Mouse (Mus musculus) thymus, postnatal 4 days (tissue): ENCODE data around the gene Crcp.

Experiments
- DNase-seq: peaks from one replicate; pipeline ENCODE4 v3.0.0; 2021

Crcp gene

DNA sequence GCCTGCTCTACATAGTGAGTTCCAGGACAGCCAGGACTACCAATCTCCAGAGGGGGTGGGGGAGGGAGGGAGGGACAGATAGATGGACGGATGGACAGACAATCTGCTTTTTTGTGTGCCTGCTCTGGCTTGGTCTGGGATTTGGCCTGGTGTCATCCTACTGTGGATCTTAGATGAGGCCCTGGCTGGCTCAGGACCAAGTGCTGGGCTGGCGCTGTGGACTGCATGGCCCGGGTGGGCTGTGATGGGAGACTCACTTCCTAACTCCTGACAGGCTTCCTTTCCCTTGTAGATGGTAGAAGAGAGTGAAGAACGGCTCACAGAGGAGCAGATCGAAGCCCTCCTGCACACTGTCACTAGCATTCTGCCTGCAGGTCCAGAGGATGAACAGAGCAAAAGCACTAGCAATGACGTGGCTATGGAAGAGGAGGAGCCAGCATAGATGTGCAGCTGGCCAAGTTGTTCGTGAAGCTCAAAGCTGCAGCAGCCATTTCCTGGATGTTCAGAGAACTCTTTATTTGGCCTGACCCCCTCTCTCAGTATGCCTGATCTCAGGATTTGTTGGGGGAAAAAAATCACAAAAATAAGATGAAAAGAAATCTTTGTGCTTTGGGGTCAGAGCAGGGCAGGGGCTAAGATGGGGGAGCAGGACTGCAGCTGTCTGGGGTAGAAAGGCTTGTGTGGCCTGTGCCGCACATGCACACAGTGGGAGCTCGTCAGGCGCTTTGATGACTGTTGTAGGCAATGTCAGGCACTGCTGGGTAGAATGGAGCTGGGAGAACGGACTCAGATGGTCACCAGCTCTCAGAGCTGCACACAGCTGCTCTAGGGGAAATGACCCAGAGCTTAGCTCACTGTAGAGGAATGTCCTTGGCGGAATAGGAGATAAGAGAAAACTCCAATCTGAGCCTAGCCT lies 30.6 kb downstream of the Crcp start:
- no peak for DNase-seq

DNA sequence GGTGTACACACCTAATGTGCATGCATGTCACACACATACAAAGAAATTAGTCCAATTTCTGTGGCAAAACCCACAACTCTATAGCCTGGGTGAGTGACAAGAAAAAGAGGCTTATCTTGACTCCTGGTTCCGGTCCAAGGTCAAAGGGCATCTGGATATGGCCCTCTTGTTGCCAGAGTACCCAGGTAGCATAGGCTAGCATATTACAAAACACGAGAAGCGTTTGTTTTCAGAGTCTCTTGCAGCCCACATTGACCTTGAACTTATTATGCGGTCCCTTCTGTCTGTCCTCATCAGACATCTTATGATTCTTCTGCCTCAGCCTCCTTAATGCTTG lies 31.2 kb downstream of the Crcp start:
- no peak for DNase-seq

DNA sequence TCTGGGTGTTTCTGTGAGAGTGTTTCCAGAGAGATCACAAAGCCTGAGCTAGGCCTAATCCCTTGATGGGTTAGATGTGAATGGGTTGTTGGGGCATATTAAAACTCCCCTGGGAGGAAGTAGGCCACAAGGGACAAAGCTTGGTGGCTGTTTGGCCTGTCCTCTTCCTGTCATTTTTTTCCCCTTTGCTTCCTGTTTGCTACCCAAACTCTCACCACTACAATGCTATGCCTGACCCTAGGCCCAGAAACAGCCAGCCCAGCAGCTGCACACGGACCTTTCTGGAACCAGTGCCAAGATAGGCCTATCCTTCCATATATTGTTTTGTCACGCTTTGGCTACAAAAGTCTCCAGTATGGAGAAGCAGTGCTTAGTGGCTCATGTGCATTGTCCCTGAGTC lies 33.0 kb downstream of the Crcp start:
- no peak for DNase-seq

DNA sequence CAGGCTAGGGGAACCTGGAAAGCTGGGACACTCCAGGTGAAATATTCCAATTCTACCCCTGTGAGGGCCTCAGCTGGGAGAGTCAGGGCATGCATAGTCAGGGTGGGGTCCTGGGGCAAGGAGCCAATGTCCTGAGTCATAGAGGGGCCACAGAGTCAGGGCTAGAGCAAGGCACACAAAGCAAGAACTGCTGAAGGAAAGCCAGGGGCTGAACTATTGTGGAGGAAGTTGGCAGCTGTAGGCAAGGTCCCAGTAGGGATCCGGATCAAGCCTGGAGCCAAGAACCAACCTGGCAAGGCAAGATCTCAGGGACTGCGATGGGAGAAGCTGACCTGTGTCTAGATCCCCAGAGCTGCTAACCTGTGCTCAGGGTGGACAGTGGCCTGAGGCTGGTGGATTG lies 34.7 kb downstream of the Crcp start:
- DNase-seq = no peak

DNA sequence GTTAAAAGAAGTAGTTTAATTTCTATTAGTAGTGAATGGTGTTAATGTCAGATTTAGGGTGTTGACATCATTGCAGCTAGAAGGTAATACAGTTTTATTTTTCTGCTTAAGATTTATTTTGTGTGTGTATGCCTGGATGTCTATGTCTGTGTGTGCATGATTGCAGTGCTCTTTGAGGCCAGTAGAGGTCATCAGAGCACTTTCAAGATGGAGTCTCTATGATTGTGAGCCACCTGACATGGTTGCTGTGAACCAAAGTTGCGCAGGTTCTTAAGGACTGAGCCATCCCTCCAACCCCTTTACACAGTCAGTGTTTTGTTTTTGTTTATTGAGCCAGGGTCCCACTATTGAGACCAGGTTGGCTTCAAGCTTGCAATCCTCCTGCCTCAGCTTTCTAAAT lies 36.5 kb downstream of the Crcp start:
- peak; percentile 25 for DNase-seq

DNA sequence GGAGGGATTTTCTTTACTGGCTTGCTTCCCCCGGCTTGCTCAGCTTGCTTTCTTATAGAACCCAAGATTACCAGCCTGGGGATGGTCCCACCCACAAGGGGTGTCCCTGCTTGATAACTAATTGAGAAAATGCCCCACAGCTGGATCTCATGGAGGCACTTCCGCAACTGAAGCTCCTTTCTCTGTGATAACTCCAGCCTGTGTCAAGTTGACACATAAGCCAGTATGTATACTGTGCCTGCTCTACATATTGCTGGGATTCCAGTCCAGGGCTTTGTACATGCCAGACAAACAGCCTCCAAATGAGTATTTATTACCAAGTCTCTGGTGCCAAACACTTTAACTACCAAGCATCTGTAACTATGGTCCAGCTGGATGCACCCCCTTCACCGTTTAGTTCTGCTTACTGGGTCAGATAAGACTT lies 38.8 kb downstream of the Crcp start:
- no peak for DNase-seq

DNA sequence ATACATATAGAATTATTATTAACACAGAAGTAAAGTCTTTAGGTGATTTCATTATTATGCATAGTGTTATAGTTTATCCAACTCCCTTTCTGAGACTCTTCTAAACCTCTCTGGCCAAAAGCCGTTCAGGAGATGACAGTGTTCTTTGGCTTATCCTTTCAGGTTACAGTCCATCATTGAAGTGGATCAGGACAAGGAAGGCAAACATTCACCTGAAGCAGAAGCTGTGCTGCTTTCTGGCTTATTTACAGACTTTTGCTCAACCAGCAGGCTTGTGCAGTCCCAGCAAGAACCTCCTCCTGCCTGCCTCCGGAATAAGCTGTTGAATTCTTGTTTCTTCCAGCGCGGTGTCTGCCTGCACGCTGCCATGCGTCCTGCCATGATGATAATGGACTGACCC lies 43.9 kb downstream of the Crcp start, which contains the start of gene Tpst1:
TSS of gene Tpst1 (plus strand) at position 301 of the 400 bp plus-strand sequence.
- no peak for DNase-seq

DNA sequence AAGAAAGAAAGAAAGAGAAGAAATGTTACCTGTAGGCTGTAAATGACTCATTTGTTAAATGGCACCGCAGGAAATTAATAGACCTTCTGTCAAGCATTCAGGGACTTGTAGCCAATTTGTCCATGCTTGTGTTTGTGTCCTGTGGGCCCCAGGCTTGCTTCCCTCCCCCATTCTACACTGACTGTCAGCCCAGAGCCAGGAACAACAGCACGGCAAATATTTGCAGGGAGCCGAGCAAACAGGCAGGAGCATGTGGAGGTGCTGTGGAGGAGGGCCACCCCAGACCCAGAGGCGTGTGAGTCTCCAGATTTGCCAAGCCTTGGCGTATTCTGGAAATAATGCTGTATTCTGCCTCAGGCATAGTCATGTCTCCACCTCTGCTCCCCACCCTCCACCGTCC lies 45.4 kb downstream of the Crcp start:
- DNase-seq = no peak

DNA sequence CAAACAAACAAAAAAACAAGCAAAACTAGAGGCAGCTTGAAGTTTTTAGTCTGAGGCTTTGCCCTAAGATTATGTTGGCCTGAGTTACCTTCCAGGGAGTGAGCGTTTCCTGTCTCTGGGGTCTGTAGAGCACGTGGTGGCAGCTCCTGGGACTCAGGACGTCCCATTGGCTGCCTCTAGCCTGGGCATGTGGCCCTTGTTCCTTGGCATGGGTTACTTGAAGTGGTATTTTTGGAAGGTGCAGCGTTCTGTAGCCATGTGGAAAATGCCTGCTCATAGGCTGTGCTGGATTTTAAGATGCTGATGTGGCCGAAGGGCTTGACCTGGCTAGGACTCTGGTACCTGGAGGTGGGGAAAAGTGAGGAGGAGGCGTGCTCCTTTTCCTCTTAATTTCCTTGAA lies 47.3 kb downstream of the Crcp start:
- no peak for DNase-seq

DNA sequence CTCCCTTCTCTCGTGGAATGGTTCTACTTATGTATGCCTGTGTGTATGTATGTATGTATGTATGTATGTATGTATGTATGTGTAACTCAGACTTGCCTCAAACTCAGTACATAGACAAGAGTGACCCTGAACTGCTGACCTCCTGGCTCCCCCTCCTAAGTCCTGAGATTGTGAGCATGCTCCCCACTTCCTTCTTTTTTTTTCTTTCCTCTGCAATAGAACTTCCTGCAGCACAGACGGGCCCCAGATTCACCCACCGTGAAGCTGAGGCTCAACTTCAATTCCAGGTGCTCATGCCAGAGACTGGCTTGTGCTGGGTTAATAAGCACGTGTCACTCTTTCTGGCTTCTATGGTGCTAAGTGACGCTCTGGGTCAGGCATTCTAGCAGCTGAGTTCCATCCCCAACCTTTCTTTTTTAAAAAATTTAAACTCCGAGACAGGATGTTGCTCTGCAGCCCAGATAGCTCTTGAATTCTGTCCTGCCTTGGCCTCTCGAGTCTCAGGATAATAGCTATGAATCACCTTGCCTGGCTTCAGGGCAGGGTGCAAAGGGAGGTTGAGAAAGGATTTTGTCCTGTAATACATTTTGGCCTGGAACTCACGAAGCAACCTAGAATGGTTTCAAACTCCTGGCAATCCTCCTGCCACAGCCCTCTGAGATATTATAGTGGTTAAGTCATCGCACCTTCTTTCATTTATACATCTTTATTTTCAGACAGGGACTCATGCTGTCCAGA lies 49.2 kb downstream of the Crcp start:
- DNase-seq = no peak

DNA sequence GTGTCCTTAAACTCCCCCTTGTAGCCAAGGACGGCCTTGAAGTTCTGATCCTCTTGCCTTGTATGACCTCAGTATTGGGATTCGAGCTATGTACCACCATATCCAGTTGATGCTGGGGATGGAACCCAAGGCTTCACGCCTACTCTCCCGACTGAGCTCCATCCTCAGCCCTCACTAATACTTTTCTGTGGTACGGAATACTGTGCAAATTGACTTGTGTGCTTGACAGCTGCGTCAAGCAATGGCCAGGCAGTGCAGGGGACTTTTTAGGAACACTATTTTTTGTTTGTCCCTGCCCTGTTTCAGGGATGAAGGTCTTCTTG lies 49.7 kb downstream of the Crcp start:
- DNase-seq = no peak

DNA sequence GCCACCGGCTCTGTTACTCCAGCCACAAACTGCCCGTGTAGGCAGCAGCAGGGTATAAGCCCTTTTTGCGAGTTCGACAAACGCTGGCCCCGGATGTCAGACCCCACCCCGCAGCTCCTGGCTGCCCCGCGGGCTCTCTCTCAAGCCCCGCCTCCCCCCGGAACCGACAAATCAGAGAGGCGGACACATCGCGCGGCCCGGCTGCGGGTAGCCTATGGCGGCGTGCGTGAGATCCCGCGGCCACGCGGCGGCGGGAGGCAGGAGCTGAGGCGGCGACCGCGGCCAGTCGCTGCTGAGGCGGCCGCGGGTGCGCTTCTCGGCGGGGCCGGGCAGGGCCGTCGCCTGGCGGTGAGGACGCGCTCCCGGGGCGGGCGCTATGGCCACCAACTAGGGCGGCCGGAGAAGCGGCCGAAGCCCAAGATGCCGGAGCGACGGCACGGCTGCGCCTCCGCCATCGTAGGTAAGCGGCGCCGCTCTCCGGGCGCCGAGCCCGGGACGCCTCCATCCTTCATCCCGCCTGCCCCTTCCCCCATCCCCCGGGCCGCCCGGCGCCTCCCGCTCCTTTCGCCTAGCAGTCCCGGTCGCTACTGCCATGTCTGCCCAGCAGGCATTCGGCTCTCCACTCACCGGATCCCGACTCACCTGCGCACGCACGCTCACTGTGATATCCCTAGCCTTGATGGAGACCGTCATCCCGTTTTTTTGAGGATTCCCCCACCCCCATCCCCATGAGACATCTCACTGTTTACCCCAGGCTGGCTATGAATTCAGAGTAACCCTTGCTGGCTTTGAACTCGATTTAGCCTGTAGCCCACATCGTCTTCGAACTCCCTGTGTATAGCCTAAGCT lies 50.3 kb downstream of the Crcp start:
- DNase-seq = peak; percentile 94

DNA sequence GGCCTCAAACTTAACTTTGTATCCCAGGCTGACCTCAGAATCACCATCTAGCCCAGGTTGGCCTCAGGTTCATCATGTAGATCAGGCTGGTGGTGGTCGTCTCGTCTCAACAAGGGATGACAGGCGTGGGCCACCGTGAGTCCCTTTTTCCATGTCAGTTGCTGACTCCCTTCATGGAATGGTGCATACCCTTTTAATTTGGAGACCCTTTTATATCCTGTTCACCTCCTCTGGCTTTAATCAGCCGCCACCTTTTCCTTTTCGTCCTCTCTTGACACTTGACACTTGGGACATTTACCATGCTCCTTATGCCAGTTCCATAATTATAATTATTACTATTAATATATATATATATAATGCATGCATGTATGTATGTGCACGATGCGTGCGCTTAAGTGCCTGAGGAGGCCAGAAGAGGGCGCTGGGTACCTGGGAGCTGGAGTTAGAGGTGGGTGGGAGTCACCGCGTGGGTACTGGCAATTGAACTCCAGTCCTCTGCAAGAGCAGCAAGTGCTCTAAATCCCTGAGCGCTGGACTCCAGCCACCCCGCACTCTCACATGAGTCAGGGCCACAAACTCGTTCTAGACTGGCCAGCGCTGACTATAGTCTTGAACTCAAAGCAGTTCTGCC lies 51.1 kb downstream of the Crcp start:
- peak; percentile 41 for DNase-seq

DNA sequence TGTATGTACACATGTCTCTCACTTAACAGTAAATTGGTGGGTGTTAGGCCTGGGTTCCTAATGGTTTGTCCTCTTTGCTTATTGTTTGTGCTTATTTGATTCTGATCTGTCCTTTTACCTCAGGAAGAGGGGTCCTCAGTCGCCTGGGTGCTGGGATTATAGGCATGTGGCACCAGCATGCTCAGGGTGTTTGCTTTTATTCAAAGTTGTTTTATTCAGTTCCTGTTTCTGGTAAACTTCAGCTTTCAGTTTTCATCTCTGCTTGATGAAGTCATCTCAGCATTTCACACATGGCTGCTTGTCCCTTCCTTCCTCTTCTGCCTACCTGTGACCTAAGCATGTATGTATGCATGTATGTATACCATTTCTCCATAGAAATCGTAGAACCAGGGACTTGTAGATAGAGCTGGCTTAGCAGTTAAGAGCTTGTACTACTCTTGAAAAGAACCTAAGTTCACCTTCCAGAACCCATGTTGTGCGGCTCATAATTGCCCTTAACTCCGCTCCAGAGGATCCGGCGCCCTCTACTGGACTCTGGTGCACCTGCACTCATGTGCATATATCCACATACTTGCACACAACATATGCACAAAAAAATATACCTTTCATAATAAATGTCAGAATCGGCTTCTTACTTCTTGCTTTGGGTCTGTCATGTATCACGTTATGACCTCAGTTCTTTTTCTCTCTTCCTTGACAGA lies 52.2 kb downstream of the Crcp start:
- peak; percentile 48 for DNase-seq

DNA sequence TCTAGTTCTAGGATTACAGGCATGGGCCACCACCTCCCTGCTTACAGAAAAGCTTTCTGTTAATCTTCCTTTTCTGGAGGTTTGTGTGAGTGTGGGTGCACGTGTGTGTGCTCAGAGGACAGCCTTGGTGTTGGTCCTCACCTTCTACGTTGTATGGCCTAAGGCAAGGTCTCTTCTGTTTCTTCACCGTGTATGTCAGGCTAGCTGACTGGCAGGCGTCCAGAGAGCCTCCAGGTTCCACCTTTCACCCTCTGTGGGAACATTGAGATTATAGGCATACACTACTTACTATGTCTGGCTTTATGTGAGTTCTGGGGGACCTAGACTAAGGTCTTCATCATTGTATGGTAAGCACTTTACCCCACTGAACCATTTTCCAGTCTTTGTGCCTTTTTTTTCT lies 53.3 kb downstream of the Crcp start:
- DNase-seq = no peak

DNA sequence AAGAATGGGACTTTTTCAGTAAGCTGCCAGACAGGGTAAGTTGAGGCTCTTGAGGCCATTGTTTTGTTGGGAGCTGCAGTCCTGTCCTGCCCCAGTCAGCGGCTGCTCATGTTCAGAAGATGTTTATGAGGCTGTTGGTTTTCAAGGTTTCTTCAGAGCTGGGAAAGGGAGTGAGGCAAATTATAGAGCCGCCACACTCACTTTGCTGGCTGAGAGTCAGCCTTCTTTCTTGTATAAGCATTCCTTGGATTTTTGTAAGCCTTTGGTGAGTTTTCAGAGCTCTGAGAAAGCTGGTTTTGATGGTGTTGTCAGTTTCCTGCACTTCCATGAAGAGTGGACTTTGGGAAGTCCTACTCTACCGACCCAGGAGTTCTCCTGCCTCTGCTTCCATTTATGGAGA lies 55.2 kb downstream of the Crcp start:
- no peak for DNase-seq

DNA sequence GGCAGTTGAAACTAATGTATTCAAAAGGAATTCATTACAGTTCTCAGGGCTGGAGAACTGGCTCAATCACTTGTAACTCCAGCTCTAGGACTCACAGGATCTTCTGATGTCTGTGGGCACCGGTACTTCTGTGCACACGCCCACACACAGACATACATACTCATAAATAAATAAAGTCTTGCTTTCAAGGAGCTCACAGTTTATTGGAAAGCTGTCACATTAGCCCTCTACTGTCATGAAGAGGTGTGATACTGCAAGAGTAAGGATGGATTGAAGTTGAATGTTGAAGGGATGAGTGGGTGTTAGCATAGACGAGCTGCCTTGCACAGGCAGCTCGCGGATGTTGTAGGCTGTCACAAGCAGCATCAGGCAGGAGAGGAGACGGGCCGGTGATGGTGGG lies 58.9 kb downstream of the Crcp start:
- DNase-seq = no peak

DNA sequence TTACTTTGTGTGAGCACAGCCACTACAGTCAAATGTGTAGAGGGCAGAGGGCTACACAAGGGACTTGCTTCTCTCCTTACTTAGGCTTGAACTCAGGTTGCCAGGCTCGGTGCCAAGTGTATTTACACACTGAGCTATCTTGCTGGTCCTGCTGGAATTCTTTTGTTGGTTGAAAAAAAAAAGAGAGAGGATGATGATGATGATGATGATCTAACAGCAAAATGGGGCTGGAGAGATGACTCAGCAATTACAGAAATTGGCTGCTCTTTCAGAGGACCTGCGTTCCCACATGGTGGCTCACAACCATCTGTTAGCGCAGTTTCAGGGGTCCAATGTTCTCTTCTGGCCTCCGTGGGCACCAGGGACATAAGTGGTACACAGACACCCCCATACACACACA lies 59.5 kb downstream of the Crcp start:
- DNase-seq = no peak

DNA sequence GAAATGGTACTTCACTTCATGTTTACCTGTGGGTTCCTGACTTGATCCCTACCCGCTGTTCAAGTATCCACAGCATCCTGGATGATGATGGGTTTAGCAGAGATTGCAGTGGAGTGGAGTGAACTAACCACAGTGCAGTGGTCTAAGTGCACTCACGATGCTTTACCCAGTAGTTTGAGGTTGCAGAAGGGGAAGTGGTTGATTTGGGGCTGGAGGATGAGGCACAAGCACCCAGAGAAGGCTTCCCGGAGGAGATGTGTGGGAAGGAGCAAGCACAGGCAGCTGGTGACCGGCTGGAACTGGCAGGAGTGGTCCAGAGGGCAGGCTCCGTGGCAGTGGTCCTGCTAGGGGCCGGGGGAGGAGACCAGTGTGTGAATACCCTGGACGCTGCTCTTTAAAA lies 60.1 kb downstream of the Crcp start:
- DNase-seq = no peak

DNA sequence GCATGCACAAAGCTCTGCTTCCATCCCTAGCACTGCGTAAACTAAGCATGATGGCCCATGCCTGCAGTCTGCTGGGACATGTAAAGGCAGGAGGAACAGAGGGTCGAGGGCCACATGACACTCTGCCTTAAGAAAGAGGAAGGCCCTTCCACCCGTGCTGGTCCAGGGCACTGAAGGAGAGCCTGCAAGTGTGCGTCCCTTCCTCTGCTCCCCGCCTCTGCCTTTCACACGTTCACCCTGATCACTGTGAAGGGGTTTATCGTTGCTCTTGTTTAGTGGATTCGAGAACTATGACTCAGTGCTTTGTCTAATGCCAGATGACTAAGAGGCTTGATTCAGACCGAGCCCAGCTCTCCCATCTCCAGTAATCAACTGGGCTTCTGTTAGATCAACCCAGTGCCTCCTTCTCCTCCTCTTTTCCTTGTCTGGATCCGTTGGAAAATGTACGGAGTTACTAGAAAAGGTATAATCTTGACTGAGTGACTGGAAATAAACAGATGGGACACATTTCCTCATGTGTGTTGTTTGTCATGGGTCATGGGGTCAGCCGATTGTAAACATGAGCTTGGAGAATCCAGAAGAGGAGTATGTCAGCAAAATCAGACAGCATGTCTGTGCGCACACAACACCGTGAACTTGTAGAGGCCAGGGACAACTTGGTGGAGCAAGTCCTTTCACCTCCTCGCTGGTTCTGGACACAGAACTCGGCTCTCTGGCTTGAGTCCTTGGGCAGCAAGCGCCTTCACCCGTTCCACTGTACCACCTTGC lies 60.7 kb downstream of the Crcp start:
- no peak for DNase-seq

DNA sequence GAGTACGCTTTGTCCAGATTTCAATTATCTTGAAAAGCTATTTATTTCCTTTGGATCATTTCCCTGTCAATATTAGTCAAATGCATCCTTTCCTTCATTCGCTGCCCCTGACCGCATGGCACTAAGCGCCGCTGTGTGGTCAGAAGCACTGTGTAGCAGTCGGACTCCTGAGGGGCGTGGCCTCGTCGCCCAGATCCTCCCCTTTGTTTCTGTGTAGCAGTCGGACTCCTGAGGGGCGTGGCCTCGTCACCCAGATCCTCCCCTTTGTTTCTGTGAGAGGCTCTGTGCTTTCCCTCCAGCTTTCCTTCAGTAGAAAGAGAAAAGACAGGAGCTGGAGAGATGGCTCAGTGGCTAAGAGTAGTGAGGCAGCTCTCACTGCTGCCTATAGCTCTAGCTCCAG lies 67.7 kb downstream of the Crcp start:
- no peak for DNase-seq

DNA sequence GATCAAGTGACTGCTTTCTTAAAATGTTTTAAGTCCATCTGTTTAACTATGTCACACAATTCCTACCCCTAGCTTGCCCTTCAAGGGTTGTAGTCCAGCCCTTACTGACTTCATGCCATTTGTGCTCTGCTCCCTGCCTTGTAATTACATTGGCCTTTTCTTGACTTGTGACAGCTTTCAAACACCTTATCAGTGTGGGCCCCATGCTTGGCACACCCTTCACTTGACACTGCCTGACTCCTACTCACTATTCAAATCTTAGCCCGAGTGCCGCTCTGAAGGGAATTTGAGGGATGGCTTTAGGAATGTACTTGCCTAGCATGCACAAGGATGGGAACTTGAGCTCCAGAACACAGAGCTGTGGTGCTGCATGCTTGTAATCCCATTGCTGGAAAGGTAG lies 68.7 kb downstream of the Crcp start:
- DNase-seq = no peak
